Mouse (Mus musculus): ENCODE measurements at regions not wholly inside any gene's neighbourhood (a gene's known extent, or its start where the extent isn't known, plus 50 kb on each side); places are given as distances from the start of the nearest gene placed in this dataset.

- H3K4me3 ChIP-seq (ENCODE audit: low read depth, low read length): no peak overlapping the region
- H3K9me3 ChIP-seq (replicated peaks): no peaks in the 10 kb centered on the region
- no peak for DNase-seq (ENCODE audit: low spot score)
- no peak for TF ChIP-seq GATA2 (IDR thresholded peaks at IDR 0.05; ENCODE audit: borderline replicate concordance, low read depth, low read length)
- TF ChIP-seq CTCF (IDR thresholded peaks at IDR 0.05; ENCODE audit: low read depth, low read length): no peak
- no peak for TF ChIP-seq GATA1 (IDR thresholded peaks at IDR 0.05; ENCODE audit: borderline replicate concordance, low read length)
- no peak for TF ChIP-seq POLR2AphosphoS5 (IDR thresholded peaks at IDR 0.05; ENCODE audit: insufficient replicate concordance, low read depth, low read length)
- TF ChIP-seq TAL1 (conservative IDR thresholded peaks at IDR 0.05; ENCODE audit: low read depth, low read length): no peak
- ATAC-seq (ENCODE audit: extremely low read depth, insufficient number of reproducible peaks, low FRiP score, poor library complexity, severe bottlenecking): no peak
- H3K36me3 ChIP-seq (replicated peaks): no peaks in the 10 kb centered on the region
- H3K4me1 ChIP-seq (ENCODE audit: insufficient read depth, low read depth, low read length): no peaks in the 10 kb centered on the region
- H3K27me3 ChIP-seq (ENCODE audit: insufficient read depth, low read length): no peaks in the 10 kb centered on the region
Observed at GRCm38 (mm10) chr6:13949640-13950039, 78.3 kb upstream of the 2610001J05Rik start.

- no peak for DNase-seq (ENCODE audit: low spot score)
- no peaks in the 10 kb centered on the region for H3K36me3 ChIP-seq (replicated peaks)
- H3K27me3 ChIP-seq (ENCODE audit: insufficient read depth, low read length): 0 out of 2 replicates have a peak, but pooled peaks cover under 1% of the 10 kb centered on the region
- no peak overlapping the region for H3K4me3 ChIP-seq (ENCODE audit: low read depth, low read length)
- no peak for ATAC-seq (ENCODE audit: extremely low read depth, insufficient number of reproducible peaks, low FRiP score, poor library complexity, severe bottlenecking)
- no peak for TF ChIP-seq GATA1 (IDR thresholded peaks at IDR 0.05; ENCODE audit: borderline replicate concordance, low read length)
- no peak for TF ChIP-seq TAL1 (conservative IDR thresholded peaks at IDR 0.05; ENCODE audit: low read depth, low read length)
- TF ChIP-seq CTCF (IDR thresholded peaks at IDR 0.05; ENCODE audit: low read depth, low read length): no peak
- no peak for TF ChIP-seq GATA2 (IDR thresholded peaks at IDR 0.05; ENCODE audit: borderline replicate concordance, low read depth, low read length)
- no peak for TF ChIP-seq POLR2AphosphoS5 (IDR thresholded peaks at IDR 0.05; ENCODE audit: insufficient replicate concordance, low read depth, low read length)
- H3K4me1 ChIP-seq (ENCODE audit: insufficient read depth, low read depth, low read length): no peaks in the 10 kb centered on the region
- H3K9me3 ChIP-seq (replicated peaks): no peaks in the 10 kb centered on the region
Observed at GRCm38 (mm10) chr6:13920809-13921760, 49.8 kb upstream of the 2610001J05Rik start.
